In genomic region chr10:71363440-71363839, GRCm38 (mm10) we compare ENCODE assay signal across 30 mouse cellular contexts. TPM values are rescaled to one million over a fixed set of nuclear protein-coding genes. Genes with fewer than 3 reads are reported as not detected.
A peak's percentile ranks its signal among the peaks of the same experiment; 100 is the strongest.
DNase-seq lines count a peak whose midpoint lies in the region; ATAC-seq and TF ChIP-seq lines count a peak whose summit lies in the region.
"Had no signal": no experiment of that assay in that cellular context is flagged by ENCODE, and none has a peak within 500 bp of the region (broad histone marks: within the 10 kb centered on the region; RNA-seq: fewer than 3 reads in every experiment).

No protein-coding gene starts in this region.

- H3K27me3 ChIP-seq in lung, embryonic 14.5 days (ENCODE audit: insufficient read depth, low read length): no peaks in the 10 kb centered on the region
- no peaks in the 10 kb centered on the region for H3K27me3 ChIP-seq in CH12.LX (replicated peaks)
- H3K27me3 ChIP-seq: forebrain, embryonic 13.5 days; heart, embryonic 15.5 days; liver, embryonic 12.5 days; neural tube, embryonic 12.5 days had no signal

- DNase-seq in lung, embryonic 14.5 days: peak; percentile 21
- DNase-seq in lung, postnatal 25 days (ENCODE audit: low spot score): no peak
- DNase-seq in CH12.LX (ENCODE audit: extremely low read depth): peak; percentile 49
- peak; percentile 69 for DNase-seq in induced T-regulatory cell, adult 2 months (ENCODE audit: low read depth)
- no peak for DNase-seq in urinary bladder, adult 18-20 months (ENCODE audit: low spot score in 2 of 2)
- DNase-seq in layer of hippocampus, adult 9-10 months (ENCODE audit: low spot score): no peak
- DNase-seq in left cerebral cortex, postnatal 4 days: no peak
- DNase-seq: adrenal gland, adult 2 months; adrenal gland, postnatal 36 days; cerebellum, adult 18-20 months; cerebellum, postnatal 10 days; gastrocnemius, postnatal 25 days; heart, adult 11 months; kidney, adult 8-10 months; kidney, postnatal 4 days; liver, postnatal 0 days; right cerebral cortex, postnatal 4 days had no signal

- in situ Hi-C loops in CH12.LX (cut with MboI; ENCODE audit: low pct_ligation_motif_present, low pct_unique_long_range_greater_than_20kb, low sequenced_read_pairs): no loop called here

- dilution Hi-C loops in CH12.LX (cut with MboI; ENCODE audit: extremely low pct_ligation_motif_present, extremely low pct_unique_long_range_greater_than_20kb, low sequenced_read_pairs): no loop called here

- H3K4me3 ChIP-seq in lung, embryonic 14.5 days (ENCODE audit: low read depth, low read length): no peak overlapping the region
- no peak overlapping the region for H3K4me3 ChIP-seq in CH12.LX (replicated peaks in 1 of 3; ENCODE audit: low read depth in 2 of 3, low read length in 2 of 3, poor library complexity in 1 of 3)
- H3K4me3 ChIP-seq: forebrain, embryonic 13.5 days; heart, embryonic 10.5 days; heart, embryonic 15.5 days; left cerebral cortex, adult 2 months; liver, embryonic 12.5 days; neural tube, embryonic 12.5 days had no signal

- no peak overlapping the region for H3K27ac ChIP-seq in lung, embryonic 14.5 days (ENCODE audit: low read depth)
- no peak overlapping the region for H3K27ac ChIP-seq in CH12.LX (ENCODE audit: insufficient read depth, low read depth)
- H3K27ac ChIP-seq: forebrain, embryonic 13.5 days; heart, embryonic 10.5 days; heart, embryonic 15.5 days; kidney, postnatal 0 days; left cerebral cortex, adult 2 months; liver, embryonic 12.5 days; neural tube, embryonic 12.5 days had no signal

- WGBS in lung, embryonic 14.5 days: 59% methylated on average over 8 of the region's 8 CpGs

- no peak overlapping the region for H3K4me2 ChIP-seq in lung, embryonic 14.5 days
- no peak overlapping the region for H3K4me2 ChIP-seq in CH12.LX (ENCODE audit: insufficient read depth, low read depth, poor library complexity, severe bottlenecking)
- H3K4me2 ChIP-seq: forebrain, embryonic 13.5 days; heart, embryonic 15.5 days; liver, embryonic 12.5 days; midbrain, embryonic 11.5 days; neural tube, embryonic 12.5 days had no signal

- H3K36me3 ChIP-seq in lung, embryonic 14.5 days (ENCODE audit: insufficient read depth): 0 out of 2 replicates have a peak, but pooled peaks cover 3% of the 10 kb centered on the region
- peaks cover 8 to 64% of the 10 kb centered on the region in 2 experiments for H3K36me3 ChIP-seq in CH12.LX (replicated peaks in 1 of 2; ENCODE audit: control insufficient read depth in 1 of 2, insufficient read depth in 1 of 2, low read length in 1 of 2)
- H3K36me3 ChIP-seq: heart, embryonic 15.5 days had no signal

- TF ChIP-seq EP300 in CH12.LX (IDR thresholded peaks at IDR 0.05; ENCODE audit: low read length): peak; percentile 51; the same call in 1 of the 2 replicates

- no peaks in the 10 kb centered on the region for H3K9me3 ChIP-seq in lung, embryonic 14.5 days (ENCODE audit: low read depth, low read length)
- H3K9me3 ChIP-seq in CH12.LX (replicated peaks; ENCODE audit: low read length): no peaks in the 10 kb centered on the region
- H3K9me3 ChIP-seq: forebrain, embryonic 13.5 days; heart, embryonic 10.5 days; heart, embryonic 15.5 days; liver, embryonic 12.5 days; neural tube, embryonic 12.5 days had no signal

- peaks cover 4% of the 10 kb centered on the region; the same call in 1 of the 2 replicates for H3K79me2 ChIP-seq in CH12.LX (replicated peaks; ENCODE audit: control insufficient read depth, extremely low read depth, insufficient read depth, poor library complexity, severe bottlenecking)

- no peak for TF ChIP-seq CTCF in lung, embryonic 14.5 days (IDR thresholded peaks at IDR 0.05; ENCODE audit: low read depth)
- TF ChIP-seq CTCF in CH12.LX (conservative IDR thresholded peaks at IDR 0.05 in 1 of 2, IDR thresholded peaks at IDR 0.05 in 1 of 2; ENCODE audit: low read depth in 2 of 2, low read length in 2 of 2): no peak

- peaks cover 6% of the 10 kb centered on the region; the same call in 1 of the 2 replicates for H3K4me1 ChIP-seq in lung, embryonic 14.5 days (ENCODE audit: insufficient read depth)
- peaks cover 8 to 42% of the 10 kb centered on the region in 2 experiments for H3K4me1 ChIP-seq in CH12.LX (ENCODE audit: control insufficient read depth in 1 of 2, insufficient read depth in 2 of 2)

- TF ChIP-seq RAD21 in CH12.LX (IDR thresholded peaks at IDR 0.05; ENCODE audit: low read depth, low read length): no peak

- no peak for ATAC-seq in lung, embryonic 14.5 days (ENCODE audit: insufficient read depth)
- ATAC-seq: activated CD4-positive, CD25-positive, alpha-beta regulatory T cell, adult 4 months; forebrain, embryonic 13.5 days; hindbrain, embryonic 16.5 days; intestine, embryonic 16.5 days; liver, embryonic 12.5 days; liver, postnatal 0 days; lung, postnatal 0 days; midbrain, embryonic 16.5 days had no signal

- no peak for TF ChIP-seq POLR2A in CH12.LX (IDR thresholded peaks at IDR 0.05; ENCODE audit: low read depth, low read length)

- no peak overlapping the region for H3K9ac ChIP-seq in lung, embryonic 14.5 days
- no peak overlapping the region for H3K9ac ChIP-seq in CH12.LX (ENCODE audit: insufficient read depth, low read depth)
- H3K9ac ChIP-seq: forebrain, embryonic 13.5 days; heart, embryonic 15.5 days; liver, embryonic 12.5 days; liver, postnatal 0 days; neural tube, embryonic 12.5 days had no signal

- intact Hi-C loops in left cerebral cortex, postnatal 4 days (cut with DNase I): no loop called here

TF ChIP-seq in CH12.LX, 34 proteins besides CTCF, POLR2A, EP300 and RAD21:
- TF ChIP-seq NRF1 (IDR thresholded peaks at IDR 0.05; ENCODE audit: low read depth, low read length): no peak
- no peak for TF ChIP-seq ZKSCAN1 (IDR thresholded peaks at IDR 0.05; ENCODE audit: borderline replicate concordance, low read depth, low read length)
- TF ChIP-seq TCF12 (IDR thresholded peaks at IDR 0.05; ENCODE audit: low read depth, low read length): 0 out of 2 replicates have a peak, but pooled peaks have one; percentile 5
- TF ChIP-seq KAT2A (IDR thresholded peaks at IDR 0.05; ENCODE audit: insufficient replicate concordance, low read length): no peak
- TF ChIP-seq GABPA (IDR thresholded peaks at IDR 0.05; ENCODE audit: insufficient replicate concordance, low read depth, low read length): no peak
- peak; percentile 52 for TF ChIP-seq ETS1 (conservative IDR thresholded peaks at IDR 0.05; ENCODE audit: low read depth, low read length)
- TF ChIP-seq MAZ (IDR thresholded peaks at IDR 0.05; ENCODE audit: low read depth, low read length): no peak
- no peak for TF ChIP-seq USF1 (IDR thresholded peaks at IDR 0.05; ENCODE audit: low read depth, low read length)
- no peak for TF ChIP-seq ZC3H11A (IDR thresholded peaks at IDR 0.05; ENCODE audit: low read depth, low read length)
- no peak for TF ChIP-seq MAFK (IDR thresholded peaks at IDR 0.05; ENCODE audit: insufficient replicate concordance, low read length)
- TF ChIP-seq ZNF384 (IDR thresholded peaks at IDR 0.05; ENCODE audit: low read depth, low read length): no peak
- peak; percentile 65; the same call in 1 of the 2 replicates for TF ChIP-seq JUND (conservative IDR thresholded peaks at IDR 0.05; ENCODE audit: low read depth, low read length)
- TF ChIP-seq ELF1 (IDR thresholded peaks at IDR 0.05; ENCODE audit: low read depth, low read length): no peak
- no peak for TF ChIP-seq SIN3A (IDR thresholded peaks at IDR 0.05; ENCODE audit: low read length)
- TF ChIP-seq SMC3 (IDR thresholded peaks at IDR 0.05; ENCODE audit: low read depth, low read length): no peak
- TF ChIP-seq MAX (IDR thresholded peaks at IDR 0.05; ENCODE audit: low read length): 0 out of 2 replicates have a peak, but pooled peaks have one; percentile 20
- peak; percentile 83 for TF ChIP-seq IRF4 (IDR thresholded peaks at IDR 0.05; ENCODE audit: low read depth, low read length)
- no peak for TF ChIP-seq MXI1 (IDR thresholded peaks at IDR 0.05; ENCODE audit: low read depth, low read length)
- no peak for TF ChIP-seq HCFC1 (IDR thresholded peaks at IDR 0.05; ENCODE audit: low read depth, low read length)
- TF ChIP-seq UBTF (IDR thresholded peaks at IDR 0.05; ENCODE audit: low read depth, low read length): no peak
- TF ChIP-seq RCOR1 (conservative IDR thresholded peaks at IDR 0.05; ENCODE audit: low read depth, low read length): no peak
- TF ChIP-seq TBP (conservative IDR thresholded peaks at IDR 0.05; ENCODE audit: low read depth, low read length): no peak
- TF ChIP-seq USF2 (conservative IDR thresholded peaks at IDR 0.05; ENCODE audit: low read depth, low read length): no peak
- TF ChIP-seq ZMIZ1 (IDR thresholded peaks at IDR 0.05; ENCODE audit: low read depth, low read length): no peak
- no peak for TF ChIP-seq CHD2 (IDR thresholded peaks at IDR 0.05; ENCODE audit: low read length)
- TF ChIP-seq PAX5 (IDR thresholded peaks at IDR 0.05; ENCODE audit: low read length): no peak
- TF ChIP-seq MYC (IDR thresholded peaks at IDR 0.05; ENCODE audit: low read depth, low read length): no peak
- no peak for TF ChIP-seq MEF2A (IDR thresholded peaks at IDR 0.05; ENCODE audit: borderline replicate concordance, low read depth, low read length)
- no peak for TF ChIP-seq JUN (IDR thresholded peaks at IDR 0.05; ENCODE audit: insufficient read depth, low read depth, low read length)
- TF ChIP-seq NELFE (IDR thresholded peaks at IDR 0.05; ENCODE audit: low read depth, low read length): no peak
- TF ChIP-seq E2F4 (IDR thresholded peaks at IDR 0.05; ENCODE audit: insufficient replicate concordance, low read depth, low read length): no peak
- no peak for TF ChIP-seq POLR2AphosphoS2 (IDR thresholded peaks at IDR 0.05; ENCODE audit: low read depth, low read length)
- TF ChIP-seq CHD1 (IDR thresholded peaks at IDR 0.05; ENCODE audit: low read depth, low read length): no peak
- peak; percentile 94 for TF ChIP-seq BHLHE40 (IDR thresholded peaks at IDR 0.05; ENCODE audit: low read depth, low read length)

RNA-seq across cellular contexts. Expression of gene Ipmk, which starts 15.9 kb away (rescaled TPM):
- polyA plus RNA-seq in lung, embryonic 14.5 days (2014; fragmentation: Nextera tagmentation; extraction: Ambion mirVana): 16.0 and 17.2 TPM in 2 replicates
- total RNA-seq in CH12.LX (2012; rRNA removed) (14.7 and 15.2 TPM in 2 replicates), CH12.LX (2014; rRNA removed) (21.8 and 23.8 TPM in 2 replicates)
- polyA plus RNA-seq in CH12.LX (2012; ENCODE audit: insufficient read length, low read depth): 24.0 and 27.1 TPM in 2 replicates
- total RNA-seq in left cerebral cortex, postnatal 4 days (2021): 10 to 100 TPM; 42.1 to 42.9 TPM

RNA-seq across cellular contexts. Expression of gene Cisd1, which starts 18.7 kb away (rescaled TPM):
- 93.7 and 94.5 TPM in 2 replicates for polyA plus RNA-seq in lung, embryonic 14.5 days (2014; fragmentation: Nextera tagmentation; extraction: Ambion mirVana)
- 111 and 113 TPM in 2 replicates for total RNA-seq in CH12.LX (2012; rRNA removed)
- total RNA-seq in CH12.LX (2014; rRNA removed): 100 and 115 TPM in 2 replicates
- 78.9 and 81.8 TPM in 2 replicates for polyA plus RNA-seq in CH12.LX (2012; ENCODE audit: insufficient read length, low read depth)
- total RNA-seq in left cerebral cortex, postnatal 4 days (2021): 100 to 1,000 TPM; 110 TPM

Comparison
In these comparisons a context has a peak if more than half of its experiments do, and no peak if none do; other contexts are left out.
1. DNase-seq: peak in lung, embryonic 14.5 days (single experiment), CH12.LX (single experiment) and induced T-regulatory cell, adult 2 months (single experiment); none in lung, postnatal 25 days (single experiment), urinary bladder, adult 18-20 months (0 of 2), layer of hippocampus, adult 9-10 months (single experiment) and left cerebral cortex, postnatal 4 days (single experiment).